Mouse (Mus musculus) granulocyte monocyte progenitor cell, adult 5-6 weeks (primary cell): Measurements from ENCODE around the gene Vmn1r8. TPM values are rescaled to one million over a fixed set of nuclear protein-coding genes. Genes with fewer than 3 reads are reported as not detected.
A peak's percentile ranks its signal among the peaks of the same experiment; 100 is the strongest.
"Not testable (repeated sequence)": the region's sequence is repeated elsewhere in the genome, so short reads cannot be mapped to it uniquely, and the experiment has no call there.

Source experiments
- ATAC-seq: replicated peaks from 2 replicates; pipeline ENCODE4 v1.8.0; 2016; ENCODE audit warnings: mild to moderate bottlenecking, moderate TSS enrichment, inconsistent platforms; ENCODE audit not compliant: poor library complexity, severe bottlenecking
- total RNA-seq, 2 experiments: library from RNA; stranded (forward) in 1 of 2; stranded (reverse) in 1 of 2; fragments of 200-712, 200-1000 nt in 1 of 2; fragments of >200 nt in 1 of 2; fragmentation: Nextera tagmentation in 1 of 2; gene quantifications; 2 replicates each; pipeline ENCODE4 v1.2.3; 2014 to 2017

Vmn1r8 gene
- total RNA-seq (2014; fragmentation: Nextera tagmentation) (not detected in 2 replicates), total RNA-seq (2017) (not detected in 2 replicates)

- ATAC-seq = no peak
These were observed at the start of gene Vmn1r8 for GRCm38 (mm10) chr6:57031984-57032383. Vmn1r8 (plus strand) TSS chr6:57032284.

- no peak for ATAC-seq
These were observed 35.1 kb upstream of the Vmn1r8 start, which contains the start of gene Vmn1r6 for GRCm38 (mm10) chr6:56996943-56997342. Vmn1r6 (plus strand) TSS chr6:56997243.

- ATAC-seq = not testable (repeated sequence)
These were observed 6.9 kb upstream of the Vmn1r8 start, which contains the start of gene Vmn1r7 for GRCm38 (mm10) chr6:57025224-57025623. Vmn1r7 (minus strand) TSS chr6:57025324.

- peak; percentile 92 for ATAC-seq
These were observed 2.6 kb downstream of the Vmn1r8 start for GRCm38 (mm10) chr6:57034674-57035073.

- ATAC-seq = no peak; the same call in 1 of the 2 replicates
These were observed 31.6 kb downstream of the Vmn1r8 start for GRCm38 (mm10) chr6:57063730-57064129.

GRCm38 (mm10) chr6:57066487-57066886 is 34.4 kb downstream of the Vmn1r8 start, which contains the start of gene Vmn1r9:
Vmn1r9 (plus strand) TSS chr6:57066787.
- ATAC-seq = no peak

Other genes with a start within 250 kb of the Vmn1r8 start
- gene Kbtbd2, start 234.5 kb upstream of the Vmn1r8 start, total RNA-seq (2014; fragmentation: Nextera tagmentation) = 25.0 and 31.4 TPM in 2 replicates
- gene Kbtbd2, start 234.5 kb upstream of the Vmn1r8 start, total RNA-seq (2017) = 25.4 and 34.2 TPM in 2 replicates
- 4.6 and 8.7 TPM in 2 replicates for gene Fkbp9, start 200.2 kb upstream of the Vmn1r8 start, total RNA-seq (2014; fragmentation: Nextera tagmentation)
- gene Fkbp9, start 200.2 kb upstream of the Vmn1r8 start, total RNA-seq (2017) = 9.2 and 13.7 TPM in 2 replicates
- gene Nt5c3, start 108.4 kb upstream of the Vmn1r8 start, total RNA-seq (2014; fragmentation: Nextera tagmentation) = 62.8 and 82.7 TPM in 2 replicates
- gene Nt5c3, start 108.4 kb upstream of the Vmn1r8 start, total RNA-seq (2017) = 48.6 and 64.3 TPM in 2 replicates
- gene Vmn1r4, start 108.3 kb upstream of the Vmn1r8 start, total RNA-seq (2014; fragmentation: Nextera tagmentation) = 0.92 TPM in 1 of 2 replicates, not detected in the other
- 0.98 and 1.6 TPM in 2 replicates for gene Vmn1r4, start 108.3 kb upstream of the Vmn1r8 start, total RNA-seq (2017)
- gene Vmn1r5, start 62.0 kb upstream of the Vmn1r8 start, total RNA-seq (2014; fragmentation: Nextera tagmentation) = not detected in 2 replicates
- gene Vmn1r5, start 62.0 kb upstream of the Vmn1r8 start, total RNA-seq (2017) = not detected in 2 replicates
- 1.8 TPM in 1 of 2 replicates, not detected in the other for gene Vmn1r6, start 35.0 kb upstream of the Vmn1r8 start, total RNA-seq (2014; fragmentation: Nextera tagmentation)
- gene Vmn1r6, start 35.0 kb upstream of the Vmn1r8 start, total RNA-seq (2017) = not detected in 2 replicates
- gene Vmn1r7, start 7.0 kb upstream of the Vmn1r8 start, total RNA-seq (2014; fragmentation: Nextera tagmentation) = not detected in 2 replicates
- gene Vmn1r7, start 7.0 kb upstream of the Vmn1r8 start, total RNA-seq (2017) = not detected in 2 replicates
- gene Vmn1r9, start 34.5 kb downstream of the Vmn1r8 start, total RNA-seq (2014; fragmentation: Nextera tagmentation) = not detected in 2 replicates
- gene Vmn1r9, start 34.5 kb downstream of the Vmn1r8 start, total RNA-seq (2017) = not detected in 2 replicates
- not detected in 2 replicates for gene Vmn1r10, start 77.2 kb downstream of the Vmn1r8 start, total RNA-seq (2014; fragmentation: Nextera tagmentation)
- gene Vmn1r10, start 77.2 kb downstream of the Vmn1r8 start, total RNA-seq (2017) = not detected in 2 replicates
- gene Vmn1r11, start 101.2 kb downstream of the Vmn1r8 start, total RNA-seq (2014; fragmentation: Nextera tagmentation) = not detected in 2 replicates
- gene Vmn1r11, start 101.2 kb downstream of the Vmn1r8 start, total RNA-seq (2017) = not detected in 2 replicates
- gene Vmn1r12, start 124.6 kb downstream of the Vmn1r8 start, total RNA-seq (2014; fragmentation: Nextera tagmentation) = not detected in 2 replicates
- not detected in 2 replicates for gene Vmn1r12, start 124.6 kb downstream of the Vmn1r8 start, total RNA-seq (2017)
- gene Vmn1r13, start 171.0 kb downstream of the Vmn1r8 start, total RNA-seq (2014; fragmentation: Nextera tagmentation) = not detected in 2 replicates
- not detected in 2 replicates for gene Vmn1r13, start 171.0 kb downstream of the Vmn1r8 start, total RNA-seq (2017)
- gene Vmn1r14, start 199.4 kb downstream of the Vmn1r8 start, total RNA-seq (2014; fragmentation: Nextera tagmentation) = not detected in 2 replicates
- not detected in 2 replicates for gene Vmn1r14, start 199.4 kb downstream of the Vmn1r8 start, total RNA-seq (2017)
- gene Vmn1r15, start 225.7 kb downstream of the Vmn1r8 start, total RNA-seq (2014; fragmentation: Nextera tagmentation) = not detected in 2 replicates
- not detected in 2 replicates for gene Vmn1r15, start 225.7 kb downstream of the Vmn1r8 start, total RNA-seq (2017)